Mouse (Mus musculus) MEL (cell line): ENCODE measurements around the gene Awat1. TPM values are rescaled to one million over a fixed set of nuclear protein-coding genes. Genes with fewer than 3 reads are reported as not detected.

Experiments
- DNase-seq: peaks from one replicate; pipeline ENCODE4 v3.0.0; 2011; ENCODE audit warnings: low read depth, low spot score
- H3K27ac ChIP-seq: 2 replicates; pipeline ENCODE4 v1.5.1; 2012; ENCODE audit warnings: low read depth, mild to moderate bottlenecking, control low read depth, low read length, moderate library complexity; ENCODE audit not compliant: control insufficient read depth
- H3K27me3 ChIP-seq, 2 experiments: fragments of 150-350 bp in 1 of 2; sonication (generic) in 1 of 2; 2 replicates each; pipeline ENCODE4 v1.6.1; 2012; ENCODE audit warnings: low read length in 2 of 2, mild to moderate bottlenecking in 2 of 2, improper control_type of control experiment in 1 of 2, moderate library complexity in 1 of 2; ENCODE audit not compliant: insufficient read depth in 2 of 2, control insufficient read depth in 1 of 2
- H3K36me3 ChIP-seq, 2 experiments: 2 replicates each; pipeline ENCODE4 v1.6.1; 2012 to 2014; ENCODE audit warnings: low read length in 2 of 2, improper control_type of control experiment in 1 of 2, inconsistent platforms in 1 of 2, mild to moderate bottlenecking in 1 of 2; ENCODE audit not compliant: insufficient read depth in 2 of 2, control insufficient read depth in 1 of 2
- H3K4me1 ChIP-seq, 2 experiments: fragments of 150-350 bp in 1 of 2; sonication (generic) in 1 of 2; 2 replicates each; pipeline ENCODE4 v1.6.1; 2012; ENCODE audit warnings: low read length in 2 of 2, improper control_type of control experiment in 1 of 2, mild to moderate bottlenecking in 1 of 2; ENCODE audit not compliant: insufficient read depth in 2 of 2, control insufficient read depth in 1 of 2
- H3K4me3 ChIP-seq, 2 experiments: fragments of 150-350 bp in 1 of 2; sonication (generic) in 1 of 2; 2 replicates each; pipeline ENCODE4 v1.5.1; 2012; ENCODE audit warnings: low read depth in 2 of 2, low read length in 2 of 2, mild to moderate bottlenecking in 2 of 2, moderate library complexity in 2 of 2, control low read depth in 1 of 2, improper control_type of control experiment in 1 of 2; ENCODE audit not compliant: control insufficient read depth in 1 of 2, insufficient read depth in 1 of 2
- H3K79me2 ChIP-seq: 2 replicates; pipeline ENCODE4 v1.6.1; 2012; ENCODE audit warnings: mild to moderate bottlenecking, low read length, moderate library complexity; ENCODE audit not compliant: control insufficient read depth, poor library complexity, insufficient read depth
- H3K9ac ChIP-seq: 2 replicates; pipeline ENCODE4 v1.6.1; 2012; ENCODE audit warnings: low read depth, mild to moderate bottlenecking, control low read depth, low read length, moderate library complexity; ENCODE audit not compliant: control insufficient read depth, poor library complexity, severe bottlenecking
- H3K9me3 ChIP-seq: fragments of 150-350 bp; sonication (generic); replicated peaks from 2 replicates; pipeline ENCODE4 v1.6.1; 2012; ENCODE audit warnings: mild to moderate bottlenecking, low read length, improper control_type of control experiment, moderate library complexity; ENCODE audit not compliant: insufficient read depth
- CHD1 ChIP-seq: IDR thresholded peaks from 2 replicates; pipeline ENCODE4 v1.6.1; 2012; ENCODE audit warnings: low read depth, mild to moderate bottlenecking, inconsistent platforms, low read length, improper control_type of control experiment
- E2F4 ChIP-seq: IDR thresholded peaks from 2 replicates; pipeline ENCODE4 v1.6.1; 2011; ENCODE audit warnings: low read depth, low read length, improper control_type of control experiment, borderline replicate concordance
- ELF1 ChIP-seq: IDR thresholded peaks from 2 replicates; pipeline ENCODE4 v1.6.1; 2014; ENCODE audit warnings: low read depth, mild to moderate bottlenecking, inconsistent platforms, low read length, improper control_type of control experiment, moderate library complexity
- EP300 ChIP-seq, 2 experiments: IDR thresholded peaks; 2 replicates each; pipeline ENCODE4 v1.6.1; 2011; ENCODE audit warnings: improper control_type of control experiment in 2 of 2, low read length in 2 of 2, low read depth in 1 of 2, mild to moderate bottlenecking in 1 of 2
- GABPA ChIP-seq: IDR thresholded peaks from 2 replicates; pipeline ENCODE4 v1.6.1; 2012; ENCODE audit warnings: low read depth, mild to moderate bottlenecking, inconsistent platforms, low read length, improper control_type of control experiment, moderate library complexity
- KAT2A ChIP-seq: conservative IDR thresholded peaks from 2 replicates; pipeline ENCODE4 v1.6.1; 2012; ENCODE audit warnings: low read depth, low read length, improper control_type of control experiment, inconsistent platforms
- MAFK ChIP-seq: IDR thresholded peaks from 2 replicates; pipeline ENCODE4 v1.6.1; 2011; ENCODE audit warnings: low read depth, mild to moderate bottlenecking, low read length, improper control_type of control experiment, borderline replicate concordance
- MAX ChIP-seq: IDR thresholded peaks from 2 replicates; pipeline ENCODE4 v1.6.1; 2011; ENCODE audit warnings: low read length, improper control_type of control experiment
- MAZ ChIP-seq: IDR thresholded peaks from 2 replicates; pipeline ENCODE4 v1.6.1; 2012; ENCODE audit warnings: low read depth, mild to moderate bottlenecking, inconsistent platforms, low read length, improper control_type of control experiment
- MYB ChIP-seq: IDR thresholded peaks from 2 replicates; pipeline ENCODE4 v1.6.1; 2011; ENCODE audit warnings: mild to moderate bottlenecking, low read depth, low read length, improper control_type of control experiment
- NELFE ChIP-seq: IDR thresholded peaks from 2 replicates; pipeline ENCODE4 v1.6.1; 2011; ENCODE audit warnings: low read depth, low read length, improper control_type of control experiment
- NRF1 ChIP-seq: IDR thresholded peaks from 2 replicates; pipeline ENCODE4 v1.6.1; 2014; ENCODE audit warnings: low read depth, mild to moderate bottlenecking, inconsistent platforms, low read length, improper control_type of control experiment, moderate library complexity; ENCODE audit not compliant: poor library complexity, insufficient read depth, severe bottlenecking
- POLR2A ChIP-seq, 2 experiments: IDR thresholded peaks; 2 replicates each; pipeline ENCODE4 v1.6.1; 2011 to 2012; ENCODE audit warnings: low read length in 2 of 2, mild to moderate bottlenecking in 2 of 2, control low read depth in 1 of 2, improper control_type of control experiment in 1 of 2, low read depth in 1 of 2, moderate library complexity in 1 of 2; ENCODE audit not compliant: control insufficient read depth in 1 of 2, insufficient read depth in 1 of 2, poor library complexity in 1 of 2
- POLR2AphosphoS2 ChIP-seq: IDR thresholded peaks from 2 replicates; pipeline ENCODE4 v1.6.1; 2011; ENCODE audit warnings: low read length, improper control_type of control experiment
- SMC3 ChIP-seq: IDR thresholded peaks from 2 replicates; pipeline ENCODE4 v1.6.1; 2011; ENCODE audit warnings: low read depth, low read length, improper control_type of control experiment
- TAL1 ChIP-seq: IDR thresholded peaks from 2 replicates; pipeline ENCODE4 v1.6.1; 2012; ENCODE audit warnings: mild to moderate bottlenecking, inconsistent platforms, low read length, moderate library complexity, mixed read lengths
- USF1 ChIP-seq: IDR thresholded peaks from 2 replicates; pipeline ENCODE4 v1.6.1; 2014; ENCODE audit warnings: low read depth, mild to moderate bottlenecking, inconsistent platforms, low read length, improper control_type of control experiment, moderate library complexity
- USF2 ChIP-seq, 2 experiments: IDR thresholded peaks; 2 replicates each; pipeline ENCODE4 v1.6.1; 2011 to 2012; ENCODE audit warnings: improper control_type of control experiment in 2 of 2, low read length in 2 of 2, borderline replicate concordance in 1 of 2, inconsistent platforms in 1 of 2, low read depth in 1 of 2, mild to moderate bottlenecking in 1 of 2; ENCODE audit not compliant: insufficient read depth in 1 of 2
- ZKSCAN1 ChIP-seq: IDR thresholded peaks from 2 replicates; pipeline ENCODE4 v1.6.1; 2012; ENCODE audit warnings: low read depth, mild to moderate bottlenecking, inconsistent platforms, low read length, improper control_type of control experiment, moderate library complexity
- polyA plus RNA-seq, 2 experiments: library from polyadenylated mRNA; stranded (reverse) in 1 of 2; unstranded in 1 of 2; fragments of >175 nt in 1 of 2; fragments of >200 nt in 1 of 2; gene quantifications; 2 replicates each; pipeline versions ENCODE4 v1.2.1 to v1.2.4; 2012; ENCODE audit warnings: low replicate concordance in 2 of 2, low read depth in 1 of 2; ENCODE audit not compliant: insufficient read length in 2 of 2, insufficient read depth in 1 of 2, missing spikeins in 1 of 2
- total RNA-seq: library from RNA; depleted of rRNA; stranded (reverse); fragments of 300-350 nt; gene quantifications from 2 replicates; pipeline ENCODE4 v1.2.3, GENCODE M21; 2012

Gene Awat1
- total and polyA plus RNA-seq, 3 experiments: not detected

DNA sequence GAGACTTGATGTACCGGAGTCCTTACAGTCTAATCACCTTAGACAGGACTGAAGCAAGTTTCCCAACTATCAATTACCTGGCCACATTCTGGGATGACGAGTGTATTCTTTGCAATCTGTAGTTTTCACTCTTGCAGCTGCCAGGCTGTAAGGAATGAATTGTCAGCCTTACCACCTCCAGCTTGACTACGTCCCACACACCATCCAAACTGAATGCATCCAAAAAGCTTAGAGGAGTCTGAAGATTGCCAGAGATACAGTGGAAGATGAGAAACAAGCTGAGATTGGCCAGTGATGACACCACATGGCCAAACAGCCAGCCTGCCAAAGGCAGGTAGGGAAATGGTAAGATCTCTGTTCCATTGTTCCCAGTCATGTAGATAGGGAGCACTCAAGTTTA, 6.4 kb upstream of the Awat1 start:
- Histone ChIP-seq H3K4me3 (no peak overlapping the region), H3K4me1 (no peaks in the 10 kb centered on the region), H3K27me3 (no peaks in the 10 kb centered on the region), H3K27ac (no peak overlapping the region), H3K36me3 (no peaks in the 10 kb centered on the region), H3K9me3 (no peaks in the 10 kb centered on the region), H3K9ac (no peak overlapping the region), H3K79me2 (no peaks in the 10 kb centered on the region)
- DNase-seq: no peak
- no peak for TF ChIP-seq MYB
- no peak for TF ChIP-seq MAX
- no peak for TF ChIP-seq EP300 (IDR thresholded peaks at IDR 0.05; ENCODE audit: low read depth in 1 of 2, low read length in 2 of 2)
- no peak for TF ChIP-seq NRF1
- no peak for TF ChIP-seq USF2 (IDR thresholded peaks at IDR 0.05; ENCODE audit: borderline replicate concordance in 1 of 2, insufficient read depth in 1 of 2, low read depth in 1 of 2, low read length in 2 of 2)

DNA sequence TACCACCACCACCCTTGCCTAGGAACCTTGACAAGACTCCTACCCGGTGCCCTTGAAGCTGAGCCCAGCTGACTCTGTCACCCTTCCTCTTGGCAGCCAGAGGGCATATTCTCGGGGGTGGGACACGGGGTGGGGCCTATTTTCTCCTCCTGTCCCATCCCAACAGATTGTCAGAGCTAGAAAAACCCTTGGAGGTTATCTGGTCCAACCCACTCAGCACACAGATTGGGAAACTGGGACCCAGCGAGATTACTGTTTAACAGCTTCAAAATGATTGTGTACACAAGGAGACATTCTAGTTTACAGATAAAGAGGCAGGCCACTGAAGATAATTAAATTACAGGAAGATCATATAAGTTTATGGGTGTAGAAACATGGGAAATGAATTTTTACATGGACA, 22.7 kb downstream of the Awat1 start, which contains the start of gene P2ry4:
Gene P2ry4 (minus strand): TSS at position 79 of the 400 bp plus-strand sequence.
- Histone ChIP-seq H3K36me3 (no peaks in the 10 kb centered on the region), H3K27me3 (no peaks in the 10 kb centered on the region), H3K4me1 (no peaks in the 10 kb centered on the region), H3K9ac (no peak within 1 kb of the TSS), H3K27ac (no peak within 1 kb of the TSS), H3K4me3 (no peak within 1 kb of the TSS), H3K79me2 (no peaks in the 10 kb centered on the region), H3K9me3 (no peaks in the 10 kb centered on the region)
- TF ChIP-seq POLR2A (IDR thresholded peaks at IDR 0.05; ENCODE audit: control insufficient read depth in 1 of 2, insufficient read depth in 1 of 2, low read depth in 1 of 2, low read length in 2 of 2, poor library complexity in 1 of 2) (no peak), MAZ (no peak), ZKSCAN1 (no peak), MAFK (no peak), CHD1 (no peak), TAL1 (no peak), SMC3 (no peak), GABPA (no peak), ELF1 (no peak), POLR2AphosphoS2 (no peak), NRF1 (no peak), E2F4 (no peak), MYB (no peak), NELFE (no peak), USF1 (no peak), KAT2A (no peak)
- no peak for DNase-seq
